Mouse (Mus musculus): ENCODE measurements around the gene Hoxc13. TPM values are rescaled to one million over a fixed set of nuclear protein-coding genes. Genes with fewer than 3 reads are reported as not detected.

The Hoxc13 gene
- polyA plus RNA-seq, 1 experiment from 2014 or later, result not detected

DNA sequence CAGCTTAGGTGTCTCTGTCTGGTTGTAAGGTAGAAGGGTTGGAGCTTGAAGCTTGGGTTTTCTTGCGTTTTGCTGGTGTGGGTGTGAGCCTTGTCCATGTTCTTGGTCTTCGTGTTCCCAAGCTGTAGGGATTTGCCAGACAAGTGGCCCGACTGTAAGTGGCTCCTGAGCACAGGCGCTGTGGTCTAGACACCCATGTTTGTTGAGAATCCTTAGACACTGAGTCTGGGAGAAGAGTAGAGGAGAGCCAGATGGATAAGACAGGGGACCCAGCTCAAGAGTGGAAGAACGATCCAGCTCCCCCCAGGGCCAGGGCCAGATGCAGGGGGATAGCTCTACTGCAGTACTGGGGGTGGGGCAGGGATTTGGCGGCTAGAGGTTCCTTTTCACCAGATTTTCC lies 51.9 kb downstream of the Hoxc13 start:
- DNase-seq (ENCODE audit: low spot score), result no peak

DNA sequence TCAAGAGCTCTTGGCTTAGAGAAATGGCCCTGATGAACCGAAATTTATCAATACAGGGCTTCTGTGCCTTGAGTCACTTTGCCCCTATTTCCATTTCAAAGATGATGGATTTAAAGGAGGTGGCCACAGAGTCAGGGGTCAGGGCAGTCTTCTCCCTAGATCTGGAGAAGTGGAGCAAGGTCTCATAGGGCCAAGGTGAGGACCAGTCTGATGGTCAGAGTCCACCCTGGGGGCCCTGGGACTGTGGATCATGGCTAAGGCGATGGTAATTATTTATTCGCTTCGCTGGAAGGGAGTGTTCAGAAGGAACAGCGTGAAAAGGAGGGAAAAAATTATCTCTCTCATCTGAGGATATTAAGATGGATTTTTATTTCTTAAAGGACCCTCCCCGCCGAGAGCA lies 54.1 kb downstream of the Hoxc13 start:
- Histone ChIP-seq H3K27ac (no peak overlapping the region), H3K4me1 (peaks cover 9% of the 10 kb centered on the region)

More for the DNA sequence above, 51.9 kb downstream of the Hoxc13 start:
- peaks cover 9% of the 10 kb centered on the region for H3K4me1 ChIP-seq
- 2% methylated on average over 6 of the region's 6 CpGs for WGBS
- no peaks in the 10 kb centered on the region for H3K36me3 ChIP-seq
- H3K4me3 ChIP-seq, result no peak overlapping the region
- no peaks in the 10 kb centered on the region for H3K9me3 ChIP-seq
- no peak overlapping the region for H3K27ac ChIP-seq
- H3K27me3 ChIP-seq (ENCODE audit: insufficient read depth, poor library complexity, severe bottlenecking), result peaks cover 100% of the 10 kb centered on the region

DNA sequence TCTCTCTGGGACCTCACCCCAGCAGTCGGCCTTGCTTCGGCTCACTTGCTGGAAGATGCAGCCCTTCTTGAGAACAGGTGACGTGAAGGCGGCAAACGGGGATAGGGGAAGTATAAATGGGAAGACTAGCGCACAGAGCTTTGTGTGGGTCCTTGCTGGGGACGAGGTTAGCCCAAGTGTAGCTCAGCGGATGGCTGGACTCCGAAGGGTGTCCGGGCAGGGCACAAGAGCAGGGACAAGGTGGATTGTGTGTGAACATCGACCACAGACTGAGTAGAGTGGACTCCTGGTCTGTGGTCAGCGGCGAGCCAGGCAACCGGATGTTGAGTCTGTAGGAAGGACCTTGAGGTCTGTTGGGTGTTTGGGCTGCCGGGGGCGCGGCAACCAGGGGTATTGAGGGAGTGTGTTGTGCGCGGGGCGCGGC lies 54.8 kb downstream of the Hoxc13 start:
- H3K27me3 ChIP-seq (ENCODE audit: insufficient read depth, poor library complexity, severe bottlenecking), result peaks cover 100% of the 10 kb centered on the region
- DNase-seq (ENCODE audit: low spot score), result no peak
- peaks cover 9% of the 10 kb centered on the region for H3K4me1 ChIP-seq
- WGBS, result 1% methylated on average over 21 of the region's 21 CpGs
- H3K4me3 ChIP-seq, result no peak overlapping the region
- no peaks in the 10 kb centered on the region for H3K9me3 ChIP-seq
- no peaks in the 10 kb centered on the region for H3K36me3 ChIP-seq
- no peak overlapping the region for H3K27ac ChIP-seq

More for the DNA sequence above, 54.1 kb downstream of the Hoxc13 start:
- WGBS, result 3% methylated on average over 7 of the region's 7 CpGs
- H3K4me3 ChIP-seq, result no peak overlapping the region
- H3K27me3 ChIP-seq (ENCODE audit: insufficient read depth, poor library complexity, severe bottlenecking), result peaks cover 100% of the 10 kb centered on the region
- no peaks in the 10 kb centered on the region for H3K9me3 ChIP-seq
- H3K36me3 ChIP-seq, result no peaks in the 10 kb centered on the region
- no peak for DNase-seq (ENCODE audit: low spot score)

GRCm38 (mm10) chr15:102976171-102976570 lies 55.3 kb downstream of the Hoxc13 start, which contains the start of gene Hoxc9:
Gene Hoxc9 (plus strand): TSS chr15:102976439.
- Histone ChIP-seq H3K36me3 (no peaks in the 10 kb centered on the region), H3K27me3 (ENCODE audit: insufficient read depth, poor library complexity, severe bottlenecking) (peaks cover 100% of the 10 kb centered on the region), H3K27ac (no peak within 1 kb of the TSS), H3K4me3 (peak within 1 kb of the TSS; percentile 41), H3K9me3 (no peaks in the 10 kb centered on the region), H3K4me1 (peaks cover 9% of the 10 kb centered on the region)
- DNase-seq (ENCODE audit: low spot score), result no peak
- 0% methylated on average over 20 of the region's 20 CpGs for WGBS

- no peaks in the 10 kb centered on the region for H3K36me3 ChIP-seq
- H3K27me3 ChIP-seq (ENCODE audit: insufficient read depth, poor library complexity, severe bottlenecking), result peaks cover 100% of the 10 kb centered on the region
- no peak overlapping the region for H3K27ac ChIP-seq
- H3K9me3 ChIP-seq, result no peaks in the 10 kb centered on the region
- H3K4me3 ChIP-seq, result peak overlapping the region; percentile 41
- H3K4me1 ChIP-seq, result peaks cover 12% of the 10 kb centered on the region
- no peak for DNase-seq (ENCODE audit: low spot score)
- 1% methylated on average over 37 of the region's 37 CpGs for WGBS
Observed at GRCm38 (mm10) chr15:102976631-102977422, 55.9 kb downstream of the Hoxc13 start.

DNA sequence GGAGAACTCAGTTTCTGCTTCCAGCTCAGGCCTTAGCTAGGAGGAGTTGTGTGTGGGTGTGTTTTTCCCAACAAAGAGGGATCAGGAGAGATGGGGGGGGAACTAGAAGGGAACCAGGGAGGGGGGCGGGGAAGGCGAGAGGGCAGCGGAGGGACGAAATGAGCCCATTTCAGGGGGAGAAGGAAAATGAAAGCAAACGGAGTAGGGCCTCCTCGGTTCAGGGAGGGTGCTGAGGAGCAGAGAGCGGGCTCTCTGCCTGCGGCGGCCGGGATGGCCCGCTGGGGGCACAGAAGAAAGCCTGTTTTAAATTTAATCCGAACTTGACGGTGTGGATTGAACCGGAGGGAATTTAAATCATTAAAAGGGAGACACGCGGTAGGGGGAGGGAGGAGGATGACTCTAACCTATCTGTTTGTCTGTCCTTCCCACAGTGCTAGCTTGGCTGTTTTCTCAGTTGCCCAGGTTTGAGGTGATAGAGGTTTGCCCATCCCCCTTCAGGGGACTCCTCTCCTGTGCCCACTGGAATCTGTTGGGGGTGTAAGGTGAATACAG lies 56.6 kb downstream of the Hoxc13 start:
- Histone ChIP-seq H3K27me3 (ENCODE audit: insufficient read depth, poor library complexity, severe bottlenecking) (peaks cover 100% of the 10 kb centered on the region), H3K9me3 (no peaks in the 10 kb centered on the region), H3K4me1 (peaks cover 16% of the 10 kb centered on the region), H3K4me3 (peak overlapping the region; percentile 41), H3K36me3 (no peaks in the 10 kb centered on the region), H3K27ac (no peak overlapping the region)
- under 1% methylated on average over 16 of the region's 16 CpGs for WGBS
- no peak for DNase-seq (ENCODE audit: low spot score)

Small RNA genes lying within 50 kb of the gene (microRNA-seq; reads per million reads assigned to microRNA genes)
- 15.7 reads per million, percentile 29 among the genes with 10 or more reads in this experiment for gene Mir196a-2

Other genes with a start within 250 kb of the Hoxc13 start
- 64.8 and 67.3 TPM in 2 replicates for gene Atp5g2, start 248.8 kb upstream of the Hoxc13 start, polyA plus RNA-seq (2016; fragmentation: Nextera tagmentation; extraction: Ambion mirVana)
- gene Calcoco1, start 198.9 kb upstream of the Hoxc13 start, polyA plus RNA-seq (2016; fragmentation: Nextera tagmentation; extraction: Ambion mirVana), result 34.2 and 39.2 TPM in 2 replicates
- gene Hoxc12, start 15.7 kb downstream of the Hoxc13 start, polyA plus RNA-seq (2016; fragmentation: Nextera tagmentation; extraction: Ambion mirVana), result not detected in 2 replicates
- gene Hoxc11, start 33.3 kb downstream of the Hoxc13 start, polyA plus RNA-seq (2016; fragmentation: Nextera tagmentation; extraction: Ambion mirVana), result not detected in 2 replicates
- 0.07 and 0.62 TPM in 2 replicates for gene Hoxc10, start 45.7 kb downstream of the Hoxc13 start, polyA plus RNA-seq (2016; fragmentation: Nextera tagmentation; extraction: Ambion mirVana)
- 0.60 and 5.5 TPM in 2 replicates for gene Hoxc5, start 46.3 kb downstream of the Hoxc13 start, polyA plus RNA-seq (2016; fragmentation: Nextera tagmentation; extraction: Ambion mirVana)
- gene Hoxc9, start 55.3 kb downstream of the Hoxc13 start, polyA plus RNA-seq (2016; fragmentation: Nextera tagmentation; extraction: Ambion mirVana), result 0.49 TPM in 1 of 2 replicates, not detected in the other
- 0.06 and 1.7 TPM in 2 replicates for gene Hoxc8, start 69.5 kb downstream of the Hoxc13 start, polyA plus RNA-seq (2016; fragmentation: Nextera tagmentation; extraction: Ambion mirVana)
- gene Hoxc6, start 77.2 kb downstream of the Hoxc13 start, polyA plus RNA-seq (2016; fragmentation: Nextera tagmentation; extraction: Ambion mirVana), result 0.23 and 1.8 TPM in 2 replicates
- 0.81 and 6.6 TPM in 2 replicates for gene Hoxc4, start 97.8 kb downstream of the Hoxc13 start, polyA plus RNA-seq (2016; fragmentation: Nextera tagmentation; extraction: Ambion mirVana)
- gene Smug1, start 246.0 kb downstream of the Hoxc13 start, polyA plus RNA-seq (2016; fragmentation: Nextera tagmentation; extraction: Ambion mirVana), result 16.2 and 19.5 TPM in 2 replicates

Data from heart, embryonic 10.5 days (tissue).